Mouse (Mus musculus) adrenal gland, adult 8-10 months (tissue): ENCODE results near the gene Lmtk3. TPM values are rescaled to one million over a fixed set of nuclear protein-coding genes. Genes with fewer than 3 reads are reported as not detected.
A peak's percentile ranks its signal among the peaks of the same experiment; 100 is the strongest.

Experiments
- DNase-seq: peaks from one replicate; pipeline ENCODE4 v3.0.0; 2022
- total RNA-seq, 4 experiments: library from RNA; stranded (reverse); gene quantifications; 2 replicates each; pipeline ENCODE4 v1.2.4; 2022

Gene Lmtk3
- total RNA-seq = 10 to 100 TPM in 3 of 4 experiments, 1 to 10 TPM in 1; 8.9 to 24.9 (median 15.5) TPM

DNA sequence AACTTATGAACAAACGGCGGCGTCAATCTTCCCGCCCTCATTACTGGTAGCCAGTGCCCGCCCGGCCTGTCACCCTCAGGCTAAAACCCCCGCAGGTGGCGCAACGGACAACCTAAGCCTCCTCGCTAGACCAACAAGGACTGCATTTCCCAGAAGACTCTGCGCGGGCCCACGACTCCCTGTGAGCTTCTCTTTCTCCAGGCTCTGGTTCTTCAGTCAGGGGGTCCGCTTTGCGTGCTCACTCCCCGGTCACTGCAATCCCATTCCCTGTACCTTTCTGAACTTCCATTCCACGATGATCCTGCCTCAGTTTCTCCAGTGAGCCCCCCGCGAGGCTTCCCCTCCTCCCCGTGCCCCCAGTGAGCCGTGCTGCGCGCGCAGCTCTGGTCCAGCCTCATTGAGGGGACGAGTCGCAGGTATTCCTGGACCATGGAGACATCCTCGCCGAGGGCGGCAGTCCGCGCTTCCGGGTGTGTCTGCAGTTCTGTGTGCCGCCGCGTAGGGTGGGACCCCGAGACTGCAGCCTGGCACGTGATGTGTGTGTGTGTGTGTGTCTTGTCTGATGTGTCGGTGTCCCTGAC is at the start of gene Lmtk3:
Gene Lmtk3 (plus strand): TSS at position 228 of the 581 bp plus-strand sequence.
- DNase-seq = no peak

DNA sequence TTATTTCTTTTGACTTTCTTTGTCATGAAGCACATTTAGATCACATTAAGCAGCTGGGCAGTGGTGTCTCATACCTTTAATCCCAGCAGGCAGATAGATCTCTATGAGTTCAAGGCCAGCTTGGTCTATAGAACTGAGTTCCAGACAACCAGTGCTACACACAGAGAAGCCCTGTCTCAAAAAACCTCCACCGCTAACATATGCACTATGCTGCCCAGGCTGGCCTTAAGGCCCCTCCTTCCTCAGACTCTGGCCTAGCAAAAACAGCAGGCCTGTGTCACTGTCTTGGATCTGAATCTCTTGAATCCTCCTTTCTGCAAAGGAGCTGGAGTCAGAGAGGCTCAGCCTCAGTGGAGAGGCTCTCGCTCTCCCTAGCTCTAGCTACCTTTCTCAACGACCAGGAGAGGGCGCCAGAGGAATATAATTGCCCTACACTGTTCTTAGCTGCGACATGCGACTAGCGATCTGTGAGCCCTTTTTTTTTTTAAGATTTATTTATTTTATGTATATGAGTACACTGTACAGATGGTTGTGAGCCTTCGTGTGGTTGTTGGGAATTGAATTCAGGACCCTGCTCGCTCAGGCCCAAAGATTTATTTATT is 44.3 kb upstream of the Lmtk3 start:
- DNase-seq = peak; percentile 70

DNA sequence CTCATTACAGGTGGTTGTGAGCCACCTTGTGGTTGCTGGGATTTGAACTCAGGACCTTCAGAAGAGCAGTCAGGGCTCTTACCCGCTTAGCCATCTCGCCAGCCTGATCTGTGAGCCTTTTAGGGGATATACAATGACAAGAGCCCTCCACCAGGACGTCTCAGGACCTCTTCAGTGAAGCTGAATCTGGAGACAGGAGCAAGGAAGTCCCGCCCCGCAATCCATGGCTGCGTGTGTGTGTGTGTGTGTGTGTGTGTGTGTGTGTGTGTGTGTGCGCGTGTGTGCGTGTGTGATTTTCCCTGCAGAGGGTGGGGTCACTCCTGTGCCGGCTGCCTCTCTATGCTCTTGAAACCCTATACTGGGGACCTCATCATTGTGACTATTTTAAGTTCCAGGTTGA is 43.7 kb upstream of the Lmtk3 start:
- no peak for DNase-seq

DNA sequence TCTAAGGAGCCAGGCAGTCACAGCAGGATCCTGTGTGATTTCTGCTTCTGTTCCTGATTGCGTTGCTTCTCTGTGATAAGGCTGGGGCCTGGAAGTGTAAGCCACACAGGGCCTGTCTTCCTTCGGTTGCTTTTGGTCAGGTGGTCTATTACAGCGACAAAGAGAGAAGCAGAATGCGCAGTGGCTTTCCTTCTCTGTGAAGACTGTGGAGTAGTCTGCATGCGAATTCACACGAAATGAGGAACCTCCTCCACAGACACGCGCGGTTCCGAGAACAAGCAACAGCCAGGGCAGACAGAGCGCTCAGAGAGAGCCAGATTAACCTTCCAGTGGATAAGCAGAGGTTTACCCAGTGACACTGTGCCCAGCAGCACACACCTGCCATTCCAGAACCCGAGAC is 42.2 kb upstream of the Lmtk3 start:
- DNase-seq = no peak

DNA sequence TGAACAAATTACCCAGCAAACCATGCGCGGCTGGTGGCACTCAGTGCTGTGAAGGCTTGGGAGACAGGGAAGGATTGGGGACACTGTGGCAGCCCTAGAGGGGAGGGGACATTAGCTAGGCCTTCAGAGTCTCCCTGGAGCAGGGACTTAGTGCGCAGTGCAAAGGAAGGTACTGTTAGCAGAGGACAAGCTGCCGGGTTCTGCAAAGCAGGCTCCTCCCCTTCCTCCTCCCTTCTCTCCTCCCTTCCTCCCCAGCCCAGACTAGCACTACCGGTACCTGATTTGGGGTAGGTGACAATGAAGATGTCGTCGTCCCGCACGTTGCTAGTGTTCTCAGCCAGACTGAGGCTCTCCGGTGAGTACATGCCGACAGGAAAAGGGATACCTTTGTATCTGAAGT is 41.8 kb upstream of the Lmtk3 start:
- no peak for DNase-seq

DNA sequence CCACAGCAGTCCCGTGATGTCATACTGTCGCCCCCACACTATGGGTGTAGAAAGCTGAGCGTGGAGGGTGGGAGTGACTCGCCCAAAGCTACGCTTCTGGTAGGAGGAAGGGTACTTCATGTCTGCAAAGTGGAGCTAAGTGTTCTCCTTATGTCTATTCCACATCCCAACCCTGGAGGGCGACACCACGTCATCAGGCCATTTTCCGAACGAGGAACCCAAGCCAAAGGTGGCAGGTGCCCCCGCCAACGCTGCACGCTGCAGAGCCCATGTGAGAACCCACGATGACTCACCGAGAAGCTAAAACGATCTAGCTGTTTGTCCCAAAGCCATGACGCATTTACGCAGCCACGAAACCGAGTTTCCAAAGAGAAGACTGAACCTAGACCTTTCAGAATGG is 41.2 kb upstream of the Lmtk3 start:
- no peak for DNase-seq

DNA sequence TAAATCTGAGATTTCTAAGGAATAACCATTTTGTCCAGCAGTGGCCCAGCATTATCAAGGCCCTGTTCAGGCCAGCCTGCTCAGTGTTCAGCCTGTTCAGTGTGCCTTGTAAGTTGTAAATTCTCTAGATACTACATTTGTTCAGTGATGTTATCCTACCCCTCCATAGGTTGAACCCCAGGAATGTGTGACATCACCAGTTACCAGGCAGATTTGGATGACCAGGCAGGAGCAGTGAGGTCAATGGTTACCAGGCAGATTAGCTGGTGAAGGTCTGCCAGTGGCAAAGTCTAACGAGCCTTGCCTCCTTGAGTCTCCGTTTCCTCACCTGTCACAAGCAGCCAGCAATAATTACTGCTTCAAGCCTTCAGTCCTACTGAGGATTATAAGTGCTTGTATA is 39.2 kb upstream of the Lmtk3 start:
- DNase-seq = no peak

DNA sequence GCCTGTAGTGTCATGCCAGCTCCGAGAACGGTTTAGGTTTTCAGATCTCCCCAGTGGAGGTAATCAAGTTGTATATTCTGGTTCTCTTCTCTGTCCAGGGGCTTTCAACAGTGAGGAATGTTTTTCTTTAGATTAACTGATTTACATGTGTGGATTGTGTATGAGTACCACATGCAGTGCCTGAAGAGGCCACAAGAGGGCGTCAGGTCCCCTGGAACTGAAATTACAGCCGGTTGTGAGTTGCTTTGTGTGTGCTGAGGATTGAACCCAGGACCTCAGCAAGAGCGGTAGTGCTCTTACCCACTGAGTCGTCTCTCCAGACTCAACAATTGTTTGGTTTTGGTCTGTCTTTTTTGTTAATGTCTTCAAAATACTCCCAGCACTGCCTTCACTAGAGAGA is 37.0 kb upstream of the Lmtk3 start:
- DNase-seq = no peak

DNA sequence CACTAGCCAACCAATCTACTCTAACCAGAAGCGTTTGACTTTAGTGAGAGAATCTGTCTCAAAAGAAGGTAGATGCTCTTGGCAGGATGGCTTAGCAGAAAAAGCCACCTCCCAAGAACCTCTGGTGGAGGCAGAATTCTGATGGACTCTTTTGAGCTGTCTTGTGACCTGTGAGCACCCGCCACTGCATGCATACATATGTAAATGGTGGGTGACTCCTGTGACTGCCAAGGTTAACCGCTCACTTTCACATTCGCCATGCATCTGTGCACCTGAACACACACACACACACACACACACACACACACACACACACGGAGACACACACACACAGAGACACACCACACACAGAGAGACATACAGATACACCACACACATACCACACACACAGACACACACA is 36.1 kb upstream of the Lmtk3 start:
- DNase-seq = no peak

DNA sequence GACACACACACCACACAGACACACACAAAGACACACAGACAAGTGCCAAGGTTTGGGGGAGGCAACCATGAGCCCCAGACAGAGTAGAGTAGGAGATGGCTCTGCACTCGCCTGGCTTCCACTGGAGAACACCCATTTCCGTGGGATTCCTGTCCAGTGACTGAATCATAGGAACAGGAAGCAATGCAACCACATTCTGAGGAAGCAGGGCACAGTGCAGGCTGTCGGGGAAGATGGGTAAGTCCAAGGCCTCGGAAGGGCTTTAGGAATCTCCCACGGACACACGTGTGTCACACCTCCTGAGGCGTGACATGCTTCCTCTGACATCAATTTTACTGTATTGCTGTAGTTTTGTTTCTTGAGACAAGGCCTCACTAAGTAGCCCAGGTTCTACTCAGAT is 35.4 kb upstream of the Lmtk3 start:
- DNase-seq = no peak

DNA sequence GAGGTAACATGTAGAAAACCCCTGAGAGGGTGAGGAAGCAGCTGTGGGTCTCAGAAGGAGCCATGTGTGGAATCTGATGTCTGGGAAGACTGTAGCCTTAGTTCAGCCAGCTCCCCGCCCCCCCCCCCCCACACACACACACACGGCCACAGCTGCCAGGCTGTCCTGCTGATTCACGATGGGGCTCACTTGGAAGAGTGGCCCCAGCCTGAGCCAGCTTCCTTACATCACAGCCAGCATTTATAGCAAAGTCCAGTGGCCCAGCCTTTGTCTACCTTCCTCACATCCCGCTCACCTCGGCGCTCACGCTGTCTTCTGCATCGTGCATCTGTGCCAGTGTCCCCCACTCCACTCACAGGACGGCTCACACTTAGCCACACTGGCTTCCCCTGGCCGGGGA is 34.1 kb upstream of the Lmtk3 start:
- no peak for DNase-seq

DNA sequence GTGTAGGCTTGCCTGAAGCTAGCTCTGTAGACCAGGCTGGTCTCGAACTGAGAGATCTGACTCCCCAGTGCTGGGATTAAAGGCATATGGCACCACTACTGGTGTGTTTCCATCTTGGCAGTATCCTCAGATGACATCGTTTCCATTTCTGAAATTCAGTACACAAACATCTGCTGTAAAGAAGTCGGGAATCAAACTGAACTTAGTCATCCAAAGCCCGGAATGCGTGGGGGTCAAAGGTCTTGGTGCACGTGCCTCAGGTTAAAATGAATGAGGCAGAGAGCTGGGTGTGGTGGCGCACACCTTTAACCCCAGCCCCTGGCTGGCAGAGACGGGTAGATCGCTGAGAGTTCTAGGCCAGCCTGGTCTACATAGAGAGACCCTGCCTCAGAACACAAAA is 33.4 kb upstream of the Lmtk3 start:
- no peak for DNase-seq

DNA sequence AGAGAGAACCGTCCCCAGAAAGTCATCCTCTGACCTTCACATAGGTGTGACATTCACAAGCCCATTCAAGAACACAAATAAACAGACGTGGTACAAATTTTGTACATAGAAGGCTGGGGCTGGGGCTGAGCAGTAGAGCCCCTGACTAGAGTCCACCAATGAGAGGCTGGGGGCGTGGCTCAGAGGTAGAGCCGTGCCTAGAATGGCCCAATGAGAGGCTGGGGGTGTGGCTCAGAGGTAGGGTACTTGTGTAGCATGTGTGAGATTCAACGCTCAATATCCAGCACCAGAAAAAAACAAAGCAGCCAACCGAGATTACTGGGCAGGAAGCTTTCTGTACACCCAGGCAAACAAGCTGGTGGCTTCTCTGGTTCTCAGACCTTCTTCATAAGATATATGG is 27.8 kb upstream of the Lmtk3 start:
- DNase-seq = no peak

DNA sequence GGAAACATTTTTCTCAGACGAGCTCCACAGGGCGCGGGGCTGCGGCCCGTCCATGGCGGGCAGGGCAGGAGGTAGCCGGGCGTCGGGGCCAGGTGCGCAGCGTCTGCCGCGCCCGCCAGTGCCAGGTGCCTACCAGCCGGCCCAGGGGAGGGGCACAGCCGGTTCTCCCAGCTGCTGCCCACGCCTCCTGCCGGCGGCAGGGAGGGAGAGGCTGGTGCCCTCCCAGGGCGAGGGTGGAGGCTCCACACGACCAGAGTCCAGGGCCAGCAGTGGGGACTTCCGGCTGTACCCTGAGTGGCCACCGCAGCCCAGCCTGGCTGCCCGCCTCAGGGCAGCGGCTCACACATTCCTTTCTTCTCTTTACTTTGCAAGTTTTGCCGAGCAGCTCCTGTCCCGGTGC is 24.1 kb upstream of the Lmtk3 start:
- no peak for DNase-seq

DNA sequence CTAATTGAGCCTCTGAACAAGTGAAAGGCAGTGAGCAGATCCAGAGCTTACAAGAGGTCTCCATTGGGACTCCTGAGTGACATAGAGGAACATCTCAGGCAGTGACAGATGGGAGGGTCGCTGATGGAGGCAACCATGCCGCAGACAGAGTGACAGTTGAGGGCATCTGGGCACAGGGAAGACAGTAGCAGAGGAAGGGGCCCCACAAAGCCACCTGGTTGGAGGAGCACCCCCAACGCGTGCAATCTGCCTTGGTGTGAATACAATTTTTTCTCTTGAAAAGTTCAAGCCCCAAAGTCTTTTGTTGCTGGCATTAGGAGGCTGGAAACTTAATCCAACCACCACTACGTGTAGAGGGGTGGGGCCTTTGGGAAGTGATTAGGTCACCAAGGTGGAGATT is 23.4 kb upstream of the Lmtk3 start:
- DNase-seq = no peak

DNA sequence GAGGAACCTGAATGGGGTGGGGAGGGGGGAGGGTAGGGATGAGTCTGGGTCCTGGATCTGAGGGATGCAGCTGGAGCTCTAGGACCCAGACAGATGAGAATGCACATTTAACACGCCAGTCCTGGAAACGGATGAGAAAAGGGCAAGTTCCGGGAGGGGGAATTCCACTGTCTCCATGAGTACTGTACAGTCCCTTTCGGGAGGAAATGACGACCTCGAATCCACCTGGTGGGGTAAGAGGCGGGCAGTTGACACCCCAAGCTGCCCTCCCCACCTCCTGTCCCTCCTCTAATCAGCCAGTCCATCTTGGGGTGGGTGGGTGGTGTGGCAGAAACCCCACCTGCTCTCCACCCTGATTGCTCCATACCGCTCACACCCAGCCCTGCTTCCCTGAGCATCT is 17.5 kb upstream of the Lmtk3 start:
- DNase-seq = no peak

DNA sequence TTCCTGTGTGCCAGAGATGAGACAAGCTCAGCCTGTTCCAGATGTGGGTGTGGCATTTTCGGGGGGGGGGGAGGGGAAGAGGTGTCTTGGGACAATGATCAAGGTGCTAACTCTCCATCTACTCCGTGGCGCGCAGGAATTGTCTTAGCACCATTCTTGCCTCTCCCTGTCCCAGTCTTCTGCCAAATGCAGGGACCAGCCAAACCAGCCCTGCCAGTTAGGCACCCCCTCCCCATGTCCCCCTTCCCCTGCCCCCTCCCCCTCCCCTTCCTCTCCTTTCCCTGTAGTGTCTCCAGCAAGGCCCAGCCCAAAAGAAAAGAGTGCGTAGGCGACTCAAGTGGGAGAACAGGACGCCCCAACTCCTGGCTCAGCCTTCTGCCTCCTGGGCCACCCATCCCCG is 16.8 kb upstream of the Lmtk3 start:
- DNase-seq = no peak

DNA sequence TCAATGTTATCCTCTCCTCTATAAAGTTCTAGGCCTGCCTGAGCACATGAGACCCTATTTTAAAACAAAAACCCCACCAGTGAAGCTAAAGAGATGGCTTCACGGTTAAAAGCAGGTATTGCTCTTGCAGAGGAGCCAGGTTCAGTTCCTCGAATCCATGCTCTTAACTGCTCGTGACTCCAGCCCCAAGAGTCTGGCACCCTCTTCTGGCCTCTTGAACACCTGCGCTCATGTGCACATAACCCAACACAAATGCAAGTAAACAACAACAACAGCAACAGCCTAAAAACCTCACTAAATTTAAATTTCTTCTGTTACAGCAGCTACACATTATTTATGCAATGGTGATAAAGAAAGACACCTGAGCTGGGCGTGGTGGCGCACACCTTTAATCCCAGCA is 16.0 kb upstream of the Lmtk3 start:
- no peak for DNase-seq

DNA sequence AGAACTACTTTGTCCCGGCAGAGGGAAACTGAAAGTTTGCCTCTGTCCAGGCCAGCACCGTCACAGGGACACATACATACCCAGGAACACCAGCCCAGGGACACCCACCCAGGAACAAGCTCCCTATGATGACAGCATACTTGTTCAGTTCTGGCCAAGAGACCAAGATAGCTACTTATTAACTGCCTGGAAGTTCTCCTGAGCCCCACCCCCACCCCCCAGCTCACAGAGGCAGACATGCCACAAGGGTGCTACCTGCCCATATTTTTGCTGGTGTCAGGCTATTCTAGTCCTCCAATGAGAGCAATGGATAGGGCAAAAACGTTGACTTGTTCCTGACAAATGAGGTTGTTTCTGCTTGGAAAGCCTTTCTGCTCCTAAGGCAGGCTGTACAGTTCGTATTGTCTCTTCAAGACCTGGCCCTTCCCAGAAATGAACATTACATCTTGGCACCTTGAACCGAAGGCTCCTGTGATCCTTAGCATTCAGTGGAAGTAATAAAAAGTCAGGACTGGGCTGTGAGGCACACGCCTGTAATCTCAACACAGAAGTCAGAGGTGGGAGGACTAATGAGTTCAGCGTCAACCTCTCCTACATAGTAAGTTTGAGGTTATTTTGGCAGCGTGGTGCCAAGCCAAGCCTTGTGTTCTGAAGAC is 13.0 kb upstream of the Lmtk3 start:
- no peak for DNase-seq

DNA sequence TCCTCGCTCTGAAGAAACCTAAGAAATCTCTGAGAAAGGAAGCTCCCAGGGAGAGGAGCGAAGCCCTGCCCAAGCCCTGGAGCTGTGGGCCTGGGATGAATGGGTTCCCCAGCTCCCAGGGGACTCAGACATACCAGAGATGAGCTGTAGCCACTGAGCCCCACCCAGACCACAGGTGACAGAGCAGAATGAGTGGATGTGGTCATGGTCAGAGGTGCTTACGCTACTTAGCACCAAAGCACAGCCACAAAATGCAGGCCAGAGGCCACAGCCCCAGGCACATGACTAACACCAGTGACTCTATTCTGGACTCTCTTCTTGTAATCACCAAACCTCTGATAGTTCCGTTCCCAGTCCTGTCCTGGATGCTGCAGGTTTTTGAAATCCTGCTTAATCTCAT is 12.4 kb upstream of the Lmtk3 start:
- DNase-seq = no peak

DNA sequence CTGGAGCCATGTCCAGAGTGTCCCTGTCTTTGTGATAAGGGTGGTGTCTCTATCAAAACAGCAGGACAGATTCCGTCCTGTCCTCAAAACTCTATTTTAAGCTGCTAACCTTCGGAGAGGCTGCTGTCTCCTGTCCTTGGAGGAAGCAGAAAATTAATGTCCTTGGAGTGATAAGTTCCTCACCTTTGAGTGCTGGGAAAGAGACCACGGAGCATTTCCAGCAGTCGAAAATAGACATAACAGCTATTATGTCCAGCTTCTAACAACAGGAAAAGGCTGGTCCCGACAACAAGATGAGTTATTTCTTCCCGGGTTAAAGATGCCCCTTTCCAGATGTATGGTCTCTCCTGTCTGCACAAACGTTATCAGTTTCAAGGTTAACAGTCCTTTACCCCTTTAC is 8.3 kb upstream of the Lmtk3 start:
- no peak for DNase-seq

DNA sequence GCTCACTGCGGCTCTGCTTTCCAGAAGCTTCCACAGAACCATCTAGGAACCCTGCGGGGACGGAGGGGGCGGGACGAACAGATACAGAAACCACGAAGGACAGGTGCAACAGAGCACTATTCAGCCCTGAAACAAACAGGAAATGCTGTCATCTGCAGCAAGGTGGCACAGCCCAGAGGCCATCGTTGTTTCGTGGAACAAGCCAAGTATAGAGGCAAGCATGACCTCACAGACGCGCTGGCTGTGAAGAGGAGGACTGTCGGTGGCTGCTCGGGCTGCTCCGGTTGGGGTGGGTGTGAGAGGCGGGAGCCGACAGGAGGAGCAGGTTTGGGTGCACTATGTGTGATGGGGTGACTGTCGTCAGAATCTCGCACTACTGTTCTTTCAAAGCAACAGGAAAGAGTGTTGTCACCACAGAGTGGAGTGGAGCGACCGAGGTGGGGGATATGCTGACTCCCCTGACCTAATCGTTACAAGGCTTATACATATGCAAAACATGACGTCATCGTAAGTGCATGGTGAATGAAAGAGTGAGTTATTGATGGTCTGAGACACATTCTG is 4.4 kb upstream of the Lmtk3 start:
- no peak for DNase-seq

DNA sequence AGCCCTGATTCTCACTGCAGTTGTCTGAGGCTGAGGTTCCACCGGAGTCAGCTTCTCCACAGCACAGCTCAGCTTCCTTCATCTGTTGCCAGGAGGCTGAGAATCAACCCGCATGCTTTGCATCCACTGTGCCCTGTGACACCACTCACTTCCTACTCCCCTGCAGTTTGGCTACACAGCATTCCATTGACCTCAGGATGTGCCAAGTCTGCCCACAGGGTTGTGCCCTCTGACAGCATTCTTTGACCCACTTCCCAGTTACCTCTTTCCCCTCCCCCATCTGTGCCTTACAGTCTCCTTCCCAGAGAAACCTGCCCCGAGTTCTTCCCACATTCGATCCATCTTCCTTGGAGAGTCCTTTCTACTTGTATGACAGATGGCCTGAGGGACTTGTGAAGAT is 1.3 kb upstream of the Lmtk3 start:
- no peak for DNase-seq
